Mouse (Mus musculus): ENCODE measurements at regions not wholly inside any gene's neighbourhood (a gene's known extent, or its start where the extent isn't known, plus 50 kb on each side); places are given as distances from the start of the nearest gene placed in this dataset.

DNA sequence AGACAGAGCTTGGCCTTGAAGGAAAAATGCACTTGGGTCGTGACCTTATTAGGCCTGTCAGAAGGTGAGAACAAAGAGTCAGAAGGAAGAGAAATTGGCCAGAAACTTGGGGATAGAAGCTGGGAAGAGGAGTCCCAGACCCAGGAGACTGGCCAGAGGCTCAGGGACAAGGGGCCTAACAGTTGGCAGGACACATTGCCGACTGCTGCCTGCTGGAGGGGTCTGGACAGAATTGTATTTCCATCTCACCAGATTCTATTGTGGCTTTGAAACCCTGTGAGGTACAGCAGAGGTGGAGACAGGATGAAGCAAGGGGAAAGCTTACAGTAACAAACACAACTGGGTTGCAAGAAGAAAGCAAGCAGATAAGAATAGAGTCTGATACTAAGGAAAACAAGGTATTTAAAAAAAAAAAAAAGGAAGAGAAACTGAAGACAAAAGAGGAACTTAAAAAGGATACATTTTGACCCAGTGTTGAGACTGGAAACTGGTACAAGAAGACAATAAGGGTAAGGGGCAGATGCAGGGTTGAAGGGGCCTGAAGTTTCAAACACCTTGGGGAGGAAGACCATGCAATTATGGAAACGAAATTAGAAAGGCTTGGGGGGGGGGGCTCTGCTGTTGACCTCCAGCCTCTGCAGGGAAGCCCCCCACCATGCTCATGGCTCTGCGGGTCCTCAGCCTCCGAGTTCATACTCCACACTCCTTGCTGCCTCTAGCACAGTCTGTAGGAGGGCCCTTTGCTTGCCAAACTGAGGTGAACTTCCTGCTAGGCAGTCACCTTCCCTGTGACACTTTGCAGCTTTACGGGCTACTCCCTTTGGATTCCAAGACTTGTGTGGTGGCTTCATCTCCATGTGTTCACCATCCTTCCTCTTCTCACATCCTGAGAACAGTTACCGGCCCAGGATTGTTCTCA, 87.1 kb downstream of the A830031A19Rik start:
- no peak for TF ChIP-seq ZC3H11A (IDR thresholded peaks at IDR 0.05; ENCODE audit: borderline replicate concordance, low read depth, low read length)
- no peak for TF ChIP-seq HCFC1 (IDR thresholded peaks at IDR 0.05; ENCODE audit: borderline replicate concordance, insufficient read depth, low read length)
- TF ChIP-seq ZNF384 (IDR thresholded peaks at IDR 0.05; ENCODE audit: low read depth, low read length) = no peak

Data from ES-E14 (cell line).